Mouse (Mus musculus): ENCODE data around the gene Fgfr2. TPM values are rescaled to one million over a fixed set of nuclear protein-coding genes. Genes with fewer than 3 reads are reported as not detected.

Fgfr2 gene
- polyA plus RNA-seq, 1 experiment from 2014 or later: 17.2 TPM

DNA sequence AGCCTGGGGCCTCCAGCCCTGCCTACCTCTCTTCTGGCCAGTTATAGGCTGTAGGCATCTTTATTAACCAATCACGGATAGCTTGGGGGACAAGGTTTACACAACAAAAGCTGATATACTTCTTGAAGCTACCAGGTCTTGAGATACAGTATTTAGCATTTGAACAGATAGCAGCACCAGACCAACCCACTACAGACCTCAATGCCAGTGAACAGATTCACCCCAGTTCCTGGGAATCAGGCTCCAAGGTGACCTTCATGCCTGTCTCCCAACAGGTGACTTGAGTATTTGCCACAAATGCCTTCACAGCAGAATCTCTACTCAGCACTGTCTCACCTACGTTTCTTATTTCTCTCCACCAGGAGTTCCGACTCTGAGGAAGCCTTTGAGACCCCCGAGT, 2406.8 kb downstream of the Fgfr2 start:
- H3K4me1 ChIP-seq (replicated peaks): peaks cover 26% of the 10 kb centered on the region
- no peak overlapping the region for H3K4me3 ChIP-seq
- no peak overlapping the region for H3K9ac ChIP-seq
- H3K27me3 ChIP-seq: no peaks in the 10 kb centered on the region
- no peak overlapping the region for H3K4me2 ChIP-seq
- 87% methylated on average over 4 of the region's 4 CpGs for WGBS
- H3K9me3 ChIP-seq (replicated peaks): no peaks in the 10 kb centered on the region
- no peak overlapping the region for H3K27ac ChIP-seq
- peaks cover 27% of the 10 kb centered on the region; the same call in 1 of the 2 replicates for H3K36me3 ChIP-seq
- ATAC-seq (replicated peaks; ENCODE audit: insufficient number of reproducible peaks, insufficient read depth, low FRiP score, low read depth): no peak

- Histone ChIP-seq H3K4me2 (no peak overlapping the region), H3K4me1 (replicated peaks) (peaks cover 23% of the 10 kb centered on the region), H3K9ac (no peak overlapping the region), H3K27ac (no peak overlapping the region), H3K9me3 (replicated peaks) (no peaks in the 10 kb centered on the region), H3K27me3 (no peaks in the 10 kb centered on the region), H3K4me3 (no peak overlapping the region), H3K36me3 (peaks cover 27% of the 10 kb centered on the region; the same call in 1 of the 2 replicates)
- ATAC-seq (replicated peaks; ENCODE audit: insufficient number of reproducible peaks, insufficient read depth, low FRiP score, low read depth): no peak
- WGBS: 94% methylated on average over 3 of the region's 3 CpGs
These were observed 2407.7 kb downstream of the Fgfr2 start for GRCm38 (mm10) chr7:130715467-130715866.

DNA sequence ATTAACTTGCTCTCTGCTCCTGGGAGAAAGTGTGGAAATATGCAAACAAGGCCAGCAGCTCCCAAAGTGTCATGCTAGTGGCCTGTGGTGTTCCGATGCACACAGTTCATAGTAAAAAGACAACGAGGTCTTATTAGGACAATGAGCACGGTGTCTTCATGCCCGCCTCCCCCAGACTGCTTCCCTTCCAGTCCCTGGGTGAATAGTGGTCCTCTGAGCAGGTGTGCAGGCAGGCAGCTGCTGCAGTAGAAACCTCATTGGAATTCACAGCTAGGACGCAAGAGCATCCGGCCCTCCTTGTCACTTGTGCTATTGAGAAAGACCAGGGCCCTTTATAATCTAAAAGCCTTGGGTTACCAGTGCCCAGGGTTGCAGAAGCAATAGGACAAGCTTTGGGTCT, 2409.8 kb downstream of the Fgfr2 start:
- H3K9me3 ChIP-seq (replicated peaks): no peaks in the 10 kb centered on the region
- no peaks in the 10 kb centered on the region for H3K27me3 ChIP-seq
- peaks cover 17% of the 10 kb centered on the region; the same call in 1 of the 2 replicates for H3K36me3 ChIP-seq
- WGBS: 43% methylated on average over 6 of the region's 6 CpGs
- H3K4me2 ChIP-seq: no peak overlapping the region
- no peak overlapping the region for H3K9ac ChIP-seq
- H3K4me1 ChIP-seq (replicated peaks): peaks cover 29% of the 10 kb centered on the region
- H3K27ac ChIP-seq: no peak overlapping the region
- ATAC-seq (replicated peaks; ENCODE audit: insufficient number of reproducible peaks, insufficient read depth, low FRiP score, low read depth): no peak
- no peak overlapping the region for H3K4me3 ChIP-seq

GRCm38 (mm10) chr7:130711851-130712250, 2411.3 kb downstream of the Fgfr2 start:
- no peak for ATAC-seq (replicated peaks; ENCODE audit: insufficient number of reproducible peaks, insufficient read depth, low FRiP score, low read depth)
- peaks cover 34% of the 10 kb centered on the region for H3K4me1 ChIP-seq (replicated peaks)
- no peak overlapping the region for H3K27ac ChIP-seq
- no peak overlapping the region for H3K4me3 ChIP-seq
- H3K4me2 ChIP-seq: no peak overlapping the region
- no peaks in the 10 kb centered on the region for H3K27me3 ChIP-seq
- 0 out of 2 replicates have a peak, but pooled peaks cover 3% of the 10 kb centered on the region for H3K36me3 ChIP-seq
- WGBS: 82% methylated on average over 7 of the region's 7 CpGs
- no peak overlapping the region for H3K9ac ChIP-seq
- H3K9me3 ChIP-seq (replicated peaks): no peaks in the 10 kb centered on the region

GRCm38 (mm10) chr7:130709372-130710274, 2413.5 kb downstream of the Fgfr2 start:
- Histone ChIP-seq H3K27me3 (no peaks in the 10 kb centered on the region), H3K36me3 (no peaks in the 10 kb centered on the region), H3K9ac (no peak overlapping the region), H3K4me3 (no peak overlapping the region), H3K27ac (peak overlapping the region; percentile 72), H3K9me3 (replicated peaks) (no peaks in the 10 kb centered on the region), H3K4me1 (replicated peaks) (peaks cover 37% of the 10 kb centered on the region), H3K4me2 (no peak overlapping the region)
- WGBS: 46% methylated on average over 9 of the region's 9 CpGs
- ATAC-seq (replicated peaks; ENCODE audit: insufficient number of reproducible peaks, insufficient read depth, low FRiP score, low read depth): no peak

- H3K9me3 ChIP-seq (replicated peaks): no peaks in the 10 kb centered on the region
- no peak overlapping the region for H3K4me3 ChIP-seq
- peaks cover 37% of the 10 kb centered on the region for H3K4me1 ChIP-seq (replicated peaks)
- H3K27ac ChIP-seq: peak overlapping the region; percentile 72
- no peaks in the 10 kb centered on the region for H3K36me3 ChIP-seq
- no peak overlapping the region for H3K9ac ChIP-seq
- H3K4me2 ChIP-seq: peak overlapping the region; percentile 24; the same call in 1 of the 2 replicates
- H3K27me3 ChIP-seq: no peaks in the 10 kb centered on the region
- WGBS: 24% methylated on average over 9 of the region's 9 CpGs
- ATAC-seq (replicated peaks; ENCODE audit: insufficient number of reproducible peaks, insufficient read depth, low FRiP score, low read depth): no peak; the same call in 1 of the 2 replicates
These were observed 2414.2 kb downstream of the Fgfr2 start for GRCm38 (mm10) chr7:130708940-130709339.

GRCm38 (mm10) chr7:130705230-130705629, 2417.9 kb downstream of the Fgfr2 start:
- ATAC-seq (replicated peaks; ENCODE audit: insufficient number of reproducible peaks, insufficient read depth, low FRiP score, low read depth): no peak
- peaks cover 1% of the 10 kb centered on the region; the same call in 1 of the 2 replicates for H3K36me3 ChIP-seq
- WGBS: 67% methylated on average over 2 of the region's 2 CpGs
- H3K4me2 ChIP-seq: no peak overlapping the region
- no peak overlapping the region for H3K9ac ChIP-seq
- no peaks in the 10 kb centered on the region for H3K27me3 ChIP-seq
- H3K9me3 ChIP-seq (replicated peaks): no peaks in the 10 kb centered on the region
- peaks cover 32% of the 10 kb centered on the region for H3K4me1 ChIP-seq (replicated peaks)
- no peak overlapping the region for H3K4me3 ChIP-seq
- no peak overlapping the region for H3K27ac ChIP-seq

- 59% methylated on average over 1 of the region's 1 CpGs for WGBS
- H3K4me1 ChIP-seq (replicated peaks): peaks cover 26% of the 10 kb centered on the region
These were observed 2421.8 kb downstream of the Fgfr2 start for GRCm38 (mm10) chr7:130701336-130701735.

GRCm38 (mm10) chr7:130698480-130698879, 2424.7 kb downstream of the Fgfr2 start:
- Histone ChIP-seq H3K9ac (no peak overlapping the region), H3K36me3 (peaks cover 11% of the 10 kb centered on the region; the same call in 1 of the 2 replicates), H3K27ac (no peak overlapping the region), H3K4me1 (replicated peaks) (peaks cover 49% of the 10 kb centered on the region), H3K27me3 (no peaks in the 10 kb centered on the region), H3K4me2 (no peak overlapping the region), H3K4me3 (no peak overlapping the region), H3K9me3 (replicated peaks) (no peaks in the 10 kb centered on the region)
- ATAC-seq (replicated peaks; ENCODE audit: insufficient number of reproducible peaks, insufficient read depth, low FRiP score, low read depth): no peak

More at GRCm38 (mm10) chr7:130701336-130701735, 2421.8 kb downstream of the Fgfr2 start:
- ATAC-seq (replicated peaks; ENCODE audit: insufficient number of reproducible peaks, insufficient read depth, low FRiP score, low read depth): no peak
- H3K9me3 ChIP-seq (replicated peaks): no peaks in the 10 kb centered on the region
- H3K36me3 ChIP-seq: peaks cover 11% of the 10 kb centered on the region; the same call in 1 of the 2 replicates
- H3K4me3 ChIP-seq: no peak overlapping the region
- no peak overlapping the region for H3K9ac ChIP-seq
- no peak overlapping the region for H3K4me2 ChIP-seq
- no peak overlapping the region for H3K27ac ChIP-seq
- H3K27me3 ChIP-seq: no peaks in the 10 kb centered on the region

GRCm38 (mm10) chr7:130696347-130697234, 2426.6 kb downstream of the Fgfr2 start:
- Histone ChIP-seq H3K4me1 (replicated peaks) (peaks cover 64% of the 10 kb centered on the region), H3K27ac (no peak overlapping the region), H3K4me2 (no peak overlapping the region), H3K4me3 (no peak overlapping the region), H3K27me3 (no peaks in the 10 kb centered on the region), H3K9ac (no peak overlapping the region), H3K36me3 (peaks cover 11% of the 10 kb centered on the region; the same call in 1 of the 2 replicates), H3K9me3 (replicated peaks) (no peaks in the 10 kb centered on the region)
- 78% methylated on average over 16 of the region's 16 CpGs for WGBS
- no peak for ATAC-seq (replicated peaks; ENCODE audit: insufficient number of reproducible peaks, insufficient read depth, low FRiP score, low read depth)
